Mouse (Mus musculus): ENCODE results near the gene Ank2.

DNA sequence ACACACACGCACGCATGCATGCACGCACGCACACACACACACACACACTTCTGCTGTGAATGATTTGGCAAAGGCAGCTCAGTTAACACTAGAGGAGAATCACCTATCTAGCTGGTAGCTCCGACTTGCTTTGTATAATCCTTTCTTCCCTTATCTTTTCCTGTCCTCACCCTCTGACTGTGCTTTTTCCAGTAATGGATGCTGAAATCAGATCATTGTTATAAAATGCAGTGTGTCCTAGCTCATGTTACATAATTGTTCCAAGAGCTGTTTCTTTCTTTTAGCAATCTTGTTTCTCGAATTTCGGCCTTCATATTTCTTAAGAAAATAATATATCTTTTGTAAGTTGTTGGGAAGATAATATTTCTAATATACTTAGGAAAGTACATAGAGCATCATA lies 457.9 kb downstream of the Ank2 start:
- TF ChIP-seq CTCF (conservative IDR thresholded peaks at IDR 0.05; ENCODE audit: insufficient read depth, insufficient read length, low read depth, low read length): no peak
- no peak for TF ChIP-seq POLR2A (IDR thresholded peaks at IDR 0.05; ENCODE audit: low read depth, low read length)

All from kidney, adult 2 months (tissue).